Mouse (Mus musculus): Measurements from ENCODE around the gene Nop9.
A peak's percentile ranks its signal among the peaks of the same experiment; 100 is the strongest.

The Nop9 gene

GRCm38 (mm10) chr14:55727889-55728685 is 17.4 kb upstream of the Nop9 start:
- no peak for DNase-seq (ENCODE audit: low spot score in 2 of 2)

- DNase-seq (ENCODE audit: low spot score in 2 of 2): no peak
Measured at GRCm38 (mm10) chr14:55730116-55730515, 15.4 kb upstream of the Nop9 start.

- DNase-seq (ENCODE audit: low spot score in 2 of 2): peak in 1 of 2 experiments; percentile 30
Measured at GRCm38 (mm10) chr14:55730531-55731032, 14.9 kb upstream of the Nop9 start.

GRCm38 (mm10) chr14:55733889-55734288 is 11.6 kb upstream of the Nop9 start:
- DNase-seq (ENCODE audit: low spot score in 2 of 2): no peak

GRCm38 (mm10) chr14:55734869-55735268 is 10.6 kb upstream of the Nop9 start:
- no peak for DNase-seq (ENCODE audit: low spot score in 2 of 2)

- DNase-seq (ENCODE audit: low spot score in 2 of 2): no peak
Measured at GRCm38 (mm10) chr14:55735334-55735733, 10.2 kb upstream of the Nop9 start.

GRCm38 (mm10) chr14:55735758-55736157 is 9.7 kb upstream of the Nop9 start:
- DNase-seq (ENCODE audit: low spot score in 2 of 2): no peak

GRCm38 (mm10) chr14:55737086-55737687 is 8.3 kb upstream of the Nop9 start:
- no peak for DNase-seq (ENCODE audit: low spot score in 2 of 2)

- peak; percentile 83 to 90 for DNase-seq (ENCODE audit: low spot score in 2 of 2)
Measured at GRCm38 (mm10) chr14:55743711-55744110, 1.8 kb upstream of the Nop9 start.

- DNase-seq (ENCODE audit: low spot score in 2 of 2): no peak
Measured at GRCm38 (mm10) chr14:55745861-55746237, 356 bp downstream of the Nop9 start.

GRCm38 (mm10) chr14:55747051-55747847 is 1.8 kb downstream of the Nop9 start:
- DNase-seq (ENCODE audit: low spot score in 2 of 2): no peak

GRCm38 (mm10) chr14:55757566-55757965 is 12.1 kb downstream of the Nop9 start:
- no peak for DNase-seq (ENCODE audit: low spot score in 2 of 2)

GRCm38 (mm10) chr14:55758363-55758784 is 12.9 kb downstream of the Nop9 start, which contains the start of gene Cideb:
TSS of gene Cideb (minus strand) at chr14:55758458.
- DNase-seq (ENCODE audit: low spot score in 2 of 2): no peak

GRCm38 (mm10) chr14:55760156-55760555 is 14.7 kb downstream of the Nop9 start:
- peak; percentile 78 to 88 for DNase-seq (ENCODE audit: low spot score in 2 of 2)

- no peak for DNase-seq (ENCODE audit: low spot score in 2 of 2)
Measured at GRCm38 (mm10) chr14:55761163-55761562, 15.7 kb downstream of the Nop9 start, which contains the start of gene Ltb4r2. TSS of gene Ltb4r2 (plus strand) at chr14:55761428.

- peak in 1 of 2 experiments; percentile 51 for DNase-seq (ENCODE audit: low spot score in 2 of 2)
Measured at GRCm38 (mm10) chr14:55762001-55762821, 16.7 kb downstream of the Nop9 start.

- DNase-seq (ENCODE audit: low spot score in 2 of 2): no peak
Measured at GRCm38 (mm10) chr14:55763166-55763565, 17.7 kb downstream of the Nop9 start.

GRCm38 (mm10) chr14:55765696-55766095 is 20.2 kb downstream of the Nop9 start, which contains the start of gene Ltb4r1:
TSS of gene Ltb4r1 (plus strand) at chr14:55765962.
- no peak for DNase-seq (ENCODE audit: low spot score in 2 of 2)

- peak in 1 of 2 experiments; percentile 60 for DNase-seq (ENCODE audit: low spot score in 2 of 2)
Measured at GRCm38 (mm10) chr14:55767519-55768414, 22.3 kb downstream of the Nop9 start.

- no peak for DNase-seq (ENCODE audit: low spot score in 2 of 2)
Measured at GRCm38 (mm10) chr14:55768555-55768954, 23.1 kb downstream of the Nop9 start.

Data from cerebellum, postnatal 4 days (tissue).